ENCODE assay signal across 20 mouse cellular contexts in the genomic region with DNA sequence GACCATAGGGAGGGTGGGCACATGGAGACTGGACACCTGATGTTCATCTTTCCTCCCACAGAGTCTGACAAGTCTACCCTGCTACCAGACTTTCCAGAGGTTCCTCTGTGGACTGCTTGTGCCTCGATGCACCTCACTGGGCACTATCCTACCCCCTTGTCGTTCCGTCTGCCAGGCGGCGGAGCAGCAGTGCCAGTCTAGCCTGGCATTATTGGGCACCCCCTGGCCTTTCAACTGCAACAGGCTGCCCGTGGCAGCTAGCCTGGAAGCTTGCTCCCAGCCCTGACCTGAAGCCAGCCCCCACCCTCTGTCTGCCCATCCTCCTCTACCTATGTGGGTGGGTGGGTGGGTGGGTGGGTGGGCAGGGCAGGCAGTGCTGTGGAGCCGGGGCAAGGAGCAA. TPM values are rescaled to one million over a fixed set of nuclear protein-coding genes. Genes with fewer than 3 reads are reported as not detected.
A peak's percentile ranks its signal among the peaks of the same experiment; 100 is the strongest.
DNase-seq lines count a peak whose midpoint lies in the region; ATAC-seq and TF ChIP-seq lines count a peak whose summit lies in the region.
"Had no signal": no experiment of that assay in that cellular context is flagged by ENCODE, and none has a peak within 500 bp of the region (broad histone marks: within the 10 kb centered on the region; RNA-seq: fewer than 3 reads in every experiment).

No protein-coding gene starts in this region.

- WGBS in hindbrain, embryonic 15.5 days = 84% methylated on average over 7 of the region's 7 CpGs
- WGBS in hindbrain, embryonic 16.5 days = 74% methylated on average over 7 of the region's 7 CpGs
- 87% methylated on average over 7 of the region's 7 CpGs for WGBS in lung, postnatal 0 days
- 87% methylated on average over 7 of the region's 7 CpGs for WGBS in lung, adult 2 months
- WGBS in neural tube, embryonic 15.5 days = 84% methylated on average over 7 of the region's 7 CpGs

- TF ChIP-seq EP300 in lung, postnatal 0 days (IDR thresholded peaks at IDR 0.05) = no peak

- TF ChIP-seq POLR2A in lung, adult 2 months (IDR thresholded peaks at IDR 0.05; ENCODE audit: borderline replicate concordance, extremely low read depth, low read depth, low read length) = no peak

- H3K27ac ChIP-seq in gastrocnemius, adult 2 months = peak overlapping the region; percentile 88
- H3K27ac ChIP-seq in hindbrain, embryonic 15.5 days (replicated peaks) = peak overlapping the region; percentile 42
- no peak overlapping the region; the same call in 1 of the 2 replicates for H3K27ac ChIP-seq in hindbrain, embryonic 16.5 days (ENCODE audit: low read depth, low read length)
- peak overlapping the region; percentile 43; the same call in 1 of the 2 replicates for H3K27ac ChIP-seq in lung, postnatal 0 days (ENCODE audit: low read length)
- peak overlapping the region; percentile 76; the same call in 1 of the 2 replicates for H3K27ac ChIP-seq in neural tube, embryonic 15.5 days (replicated peaks)
- H3K27ac ChIP-seq: embryonic facial prominence, embryonic 12.5 days; liver, embryonic 15.5 days had no signal

- no peak overlapping the region for H3K4me3 ChIP-seq in gastrocnemius, adult 2 months
- H3K4me3 ChIP-seq in hindbrain, embryonic 15.5 days = no peak overlapping the region
- no peak overlapping the region for H3K4me3 ChIP-seq in hindbrain, embryonic 16.5 days (ENCODE audit: low read length)
- no peak overlapping the region for H3K4me3 ChIP-seq in lung, postnatal 0 days (ENCODE audit: low read depth, low read length)
- no peak overlapping the region for H3K4me3 ChIP-seq in lung, adult 2 months (replicated peaks; ENCODE audit: extremely low read depth, low read depth, low read length)
- H3K4me3 ChIP-seq in neural tube, embryonic 15.5 days (replicated peaks) = no peak overlapping the region
- H3K4me3 ChIP-seq: embryonic facial prominence, embryonic 12.5 days; liver, embryonic 15.5 days had no signal

- H3K36me3 ChIP-seq in hindbrain, embryonic 15.5 days = no peaks in the 10 kb centered on the region
- H3K36me3 ChIP-seq in hindbrain, embryonic 16.5 days (ENCODE audit: control insufficient read depth, insufficient read depth, low read length) = no peaks in the 10 kb centered on the region
- H3K36me3 ChIP-seq in lung, postnatal 0 days (ENCODE audit: insufficient read depth, low read length) = no peaks in the 10 kb centered on the region
- H3K36me3 ChIP-seq in neural tube, embryonic 15.5 days = peaks cover 4% of the 10 kb centered on the region; the same call in 1 of the 2 replicates

- H3K4me1 ChIP-seq in hindbrain, embryonic 15.5 days (replicated peaks) = peaks cover 49% of the 10 kb centered on the region
- H3K4me1 ChIP-seq in hindbrain, embryonic 16.5 days (ENCODE audit: control insufficient read depth, insufficient read depth, low read depth, low read length) = peaks cover 42% of the 10 kb centered on the region
- peaks cover 30% of the 10 kb centered on the region for H3K4me1 ChIP-seq in lung, postnatal 0 days (ENCODE audit: insufficient read depth, low read depth, low read length)
- H3K4me1 ChIP-seq in lung, adult 2 months (ENCODE audit: control insufficient read depth, insufficient read depth, low read length) = peaks cover 20% of the 10 kb centered on the region
- H3K4me1 ChIP-seq in neural tube, embryonic 15.5 days = peaks cover 50% of the 10 kb centered on the region

- H3K4me2 ChIP-seq in hindbrain, embryonic 15.5 days = no peak overlapping the region
- no peak overlapping the region for H3K4me2 ChIP-seq in hindbrain, embryonic 16.5 days (ENCODE audit: low read length)
- H3K4me2 ChIP-seq in lung, postnatal 0 days (replicated peaks; ENCODE audit: low read depth, low read length) = no peak overlapping the region
- H3K4me2 ChIP-seq in neural tube, embryonic 15.5 days = no peak overlapping the region
- H3K4me2 ChIP-seq: liver, embryonic 15.5 days had no signal

- TF ChIP-seq CTCF in gastrocnemius, adult 2 months (IDR thresholded peaks at IDR 0.05) = no peak
- no peak for TF ChIP-seq CTCF in lung, postnatal 0 days (IDR thresholded peaks at IDR 0.05)
- TF ChIP-seq CTCF in lung, adult 2 months (IDR thresholded peaks at IDR 0.05; ENCODE audit: insufficient read depth, low read length) = no peak

- no peak overlapping the region for H3K9ac ChIP-seq in hindbrain, embryonic 15.5 days
- H3K9ac ChIP-seq in hindbrain, embryonic 16.5 days (ENCODE audit: low read depth, low read length) = no peak overlapping the region
- H3K9ac ChIP-seq in lung, postnatal 0 days (replicated peaks; ENCODE audit: low read depth) = no peak overlapping the region
- no peak overlapping the region for H3K9ac ChIP-seq in neural tube, embryonic 15.5 days (replicated peaks)
- H3K9ac ChIP-seq: embryonic facial prominence, embryonic 12.5 days; liver, embryonic 15.5 days had no signal

- intact Hi-C loops in gastrocnemius, adult 2 months (cut with DNase I) = loop anchor here (5.0 kb wide), 1 partner anchor 119 kb away; no protein-coding TSS in a partner anchor

- peak; percentile 38 for DNase-seq in gastrocnemius, adult 2 months
- no peak for DNase-seq in gastrocnemius, adult 18-20 months (ENCODE audit: low spot score)
- DNase-seq in lung, postnatal 0 days (ENCODE audit: low spot score) = no peak
- DNase-seq in lung, adult 2 months = no peak
- DNase-seq in thymus, postnatal 10 days (ENCODE audit: low spot score in 2 of 2) = no peak
- DNase-seq: adrenal gland, postnatal 36 days; gastrocnemius, postnatal 10 days; heart, adult 18-20 months; heart, postnatal 14 days; lung, postnatal 4 days; right cerebral cortex, adult 18-20 months; thymus, postnatal 4 days had no signal

- H3K27me3 ChIP-seq in hindbrain, embryonic 15.5 days = no peaks in the 10 kb centered on the region
- H3K27me3 ChIP-seq in hindbrain, embryonic 16.5 days (replicated peaks; ENCODE audit: control insufficient read depth, insufficient read depth, low read length) = no peaks in the 10 kb centered on the region
- H3K27me3 ChIP-seq in lung, postnatal 0 days (replicated peaks; ENCODE audit: insufficient read depth, low read length) = no peaks in the 10 kb centered on the region
- no peaks in the 10 kb centered on the region for H3K27me3 ChIP-seq in neural tube, embryonic 15.5 days (replicated peaks)
- H3K27me3 ChIP-seq: embryonic facial prominence, embryonic 12.5 days; kidney, embryonic 15.5 days; liver, embryonic 15.5 days had no signal

- H3K9me3 ChIP-seq in hindbrain, embryonic 15.5 days = no peaks in the 10 kb centered on the region
- H3K9me3 ChIP-seq in hindbrain, embryonic 16.5 days (ENCODE audit: control insufficient read depth, low read length) = no peaks in the 10 kb centered on the region
- no peaks in the 10 kb centered on the region for H3K9me3 ChIP-seq in lung, postnatal 0 days (ENCODE audit: low read length)
- H3K9me3 ChIP-seq in neural tube, embryonic 15.5 days (replicated peaks) = no peaks in the 10 kb centered on the region
- H3K9me3 ChIP-seq: embryonic facial prominence, embryonic 12.5 days; kidney, embryonic 15.5 days; liver, embryonic 15.5 days had no signal

- no peak for ATAC-seq in hindbrain, embryonic 15.5 days (ENCODE audit: low FRiP score, low read depth)
- no peak for ATAC-seq in hindbrain, embryonic 16.5 days
- ATAC-seq in lung, postnatal 0 days = no peak
- ATAC-seq in neural tube, embryonic 15.5 days (ENCODE audit: low FRiP score) = no peak

RNA-seq across cellular contexts. Expression of a gene that starts 0.9 kb away (rescaled TPM):
- total RNA-seq in gastrocnemius, adult 2 months (2021) = 1 to 10 TPM; 2.5 to 7.6 TPM
- 1 to 10 TPM; 3.9 to 5.4 TPM for total RNA-seq in gastrocnemius, adult 18-20 months (2021)
- 6.6 and 8.7 TPM in 2 replicates for polyA plus RNA-seq in hindbrain, embryonic 15.5 days (2015; fragmentation: Nextera tagmentation; extraction: Ambion mirVana)
- 8.5 and 9.5 TPM in 2 replicates for polyA plus RNA-seq in hindbrain, embryonic 16.5 days (2015; fragmentation: Nextera tagmentation; extraction: Ambion mirVana)
- 9.8 and 10.3 TPM in 2 replicates for polyA plus RNA-seq in lung, postnatal 0 days (2015; fragmentation: Nextera tagmentation; extraction: Ambion mirVana)
- polyA plus RNA-seq in lung, adult 2 months (2012; rRNA removed) = 29.0 and 31.0 TPM in 2 replicates
- polyA plus RNA-seq in neural tube, embryonic 15.5 days (2015; fragmentation: Nextera tagmentation; extraction: Ambion mirVana) = 5.8 and 9.3 TPM in 2 replicates
- total RNA-seq: common myeloid progenitor, adult 5-6 weeks had no signal

RNA-seq across cellular contexts. Expression of a gene that starts 4.7 kb away (rescaled TPM):
- total RNA-seq in gastrocnemius, adult 2 months (2021) = not detected
- total RNA-seq in gastrocnemius, adult 18-20 months (2021) = not detected
- polyA plus RNA-seq in hindbrain, embryonic 15.5 days (2015; fragmentation: Nextera tagmentation; extraction: Ambion mirVana) = 0.13 and 0.35 TPM in 2 replicates
- 0.20 and 0.31 TPM in 2 replicates for polyA plus RNA-seq in hindbrain, embryonic 16.5 days (2015; fragmentation: Nextera tagmentation; extraction: Ambion mirVana)
- polyA plus RNA-seq in lung, postnatal 0 days (2015; fragmentation: Nextera tagmentation; extraction: Ambion mirVana) = 0.08 TPM in 1 of 2 replicates, not detected in the other
- 0.25 and 0.34 TPM in 2 replicates for polyA plus RNA-seq in lung, adult 2 months (2012; rRNA removed)
- polyA plus RNA-seq in neural tube, embryonic 15.5 days (2015; fragmentation: Nextera tagmentation; extraction: Ambion mirVana) = 0.08 and 0.28 TPM in 2 replicates
- total RNA-seq: common myeloid progenitor, adult 5-6 weeks; heart, adult 18-20 months; heart, postnatal 14 days had no signal
- polyA plus RNA-seq: kidney, embryonic 15.5 days; liver, embryonic 15.5 days had no signal

RNA-seq across cellular contexts. Expression of a gene that starts 7.1 kb away (rescaled TPM):
- 1 to 10 TPM in 1 of 2 experiments, under 1 TPM in 1; 0.71 to 1.4 TPM for total RNA-seq in gastrocnemius, adult 2 months (2021)
- total RNA-seq in gastrocnemius, adult 18-20 months (2021) = 1 to 10 TPM in 1 of 2 experiments, under 1 TPM in 1; 0.43 to 1.9 TPM
- 0.13 TPM in 1 of 2 replicates, not detected in the other for polyA plus RNA-seq in hindbrain, embryonic 15.5 days (2015; fragmentation: Nextera tagmentation; extraction: Ambion mirVana)
- polyA plus RNA-seq in hindbrain, embryonic 16.5 days (2015; fragmentation: Nextera tagmentation; extraction: Ambion mirVana) = 0.14 and 0.24 TPM in 2 replicates
- 0.29 and 0.30 TPM in 2 replicates for polyA plus RNA-seq in lung, postnatal 0 days (2015; fragmentation: Nextera tagmentation; extraction: Ambion mirVana)
- 0.27 TPM in 1 of 2 replicates, not detected in the other for polyA plus RNA-seq in lung, adult 2 months (2012; rRNA removed)
- 0.15 and 0.58 TPM in 2 replicates for polyA plus RNA-seq in neural tube, embryonic 15.5 days (2015; fragmentation: Nextera tagmentation; extraction: Ambion mirVana)
- total RNA-seq: common myeloid progenitor, adult 5-6 weeks had no signal
- polyA plus RNA-seq: liver, embryonic 15.5 days; small intestine, adult 2 months had no signal

RNA-seq across cellular contexts. Expression of a gene that starts 7.1 kb away (rescaled TPM):
- total RNA-seq in gastrocnemius, adult 2 months (2021) = 1 to 10 TPM; 3.0 to 3.1 TPM
- total RNA-seq in gastrocnemius, adult 18-20 months (2021) = 1 to 10 TPM; 1.5 to 3.0 TPM
- 33.9 and 37.4 TPM in 2 replicates for polyA plus RNA-seq in hindbrain, embryonic 15.5 days (2015; fragmentation: Nextera tagmentation; extraction: Ambion mirVana)
- 33.0 and 37.8 TPM in 2 replicates for polyA plus RNA-seq in hindbrain, embryonic 16.5 days (2015; fragmentation: Nextera tagmentation; extraction: Ambion mirVana)
- 18.8 and 19.0 TPM in 2 replicates for polyA plus RNA-seq in lung, postnatal 0 days (2015; fragmentation: Nextera tagmentation; extraction: Ambion mirVana)
- 24.6 and 25.0 TPM in 2 replicates for polyA plus RNA-seq in lung, adult 2 months (2012; rRNA removed)
- 33.7 and 42.5 TPM in 2 replicates for polyA plus RNA-seq in neural tube, embryonic 15.5 days (2015; fragmentation: Nextera tagmentation; extraction: Ambion mirVana)

RNA-seq across cellular contexts. Expression of a gene that starts 28.1 kb away (rescaled TPM):
- 10 to 100 TPM; 17.5 to 24.4 TPM for total RNA-seq in gastrocnemius, adult 2 months (2021)
- total RNA-seq in gastrocnemius, adult 18-20 months (2021) = 10 to 100 TPM; 19.8 to 32.9 TPM
- polyA plus RNA-seq in hindbrain, embryonic 15.5 days (2015; fragmentation: Nextera tagmentation; extraction: Ambion mirVana) = 11.3 and 13.7 TPM in 2 replicates
- polyA plus RNA-seq in hindbrain, embryonic 16.5 days (2015; fragmentation: Nextera tagmentation; extraction: Ambion mirVana) = 12.3 and 15.3 TPM in 2 replicates
- 113 and 116 TPM in 2 replicates for polyA plus RNA-seq in lung, postnatal 0 days (2015; fragmentation: Nextera tagmentation; extraction: Ambion mirVana)
- polyA plus RNA-seq in lung, adult 2 months (2012; rRNA removed) = 170 and 209 TPM in 2 replicates
- 17.3 and 22.6 TPM in 2 replicates for polyA plus RNA-seq in neural tube, embryonic 15.5 days (2015; fragmentation: Nextera tagmentation; extraction: Ambion mirVana)
